Mouse (Mus musculus) kidney, adult 2 months (tissue): ENCODE measurements around the gene Pde1a.

ENCODE experiments used
- CTCF ChIP-seq: fragments of 200-500 bp; conservative IDR thresholded peaks from 2 replicates; pipeline ENCODE4 v1.5.1; 2011; ENCODE audit warnings: low read depth, mild to moderate bottlenecking, control low read depth, low read length, moderate library complexity, mixed read lengths; ENCODE audit not compliant: insufficient read depth, insufficient read length
- POLR2A ChIP-seq: fragments of 200-500 bp; IDR thresholded peaks from one replicate; pipeline ENCODE4 v1.6.1; 2011; ENCODE audit warnings: low read depth, low read length, control low read depth

DNA sequence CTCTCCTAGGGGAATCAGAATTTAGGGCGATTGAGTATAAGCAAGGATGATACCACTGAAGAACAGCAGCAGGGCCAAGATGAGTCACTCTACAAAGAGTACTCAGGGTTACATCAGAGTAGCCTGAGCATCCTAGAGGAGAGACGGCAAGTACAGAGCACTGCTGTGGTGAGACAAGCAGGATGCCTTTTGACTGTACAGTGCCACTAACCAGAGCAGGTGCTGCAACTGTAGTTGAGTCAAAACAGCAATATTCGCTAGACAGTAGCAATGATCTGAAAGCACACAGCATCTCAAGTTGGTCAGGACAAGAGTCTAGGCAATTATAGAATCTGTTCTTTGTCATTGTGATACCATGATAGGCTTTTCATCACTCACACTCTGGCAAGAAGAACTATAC is 115.1 kb downstream of the Pde1a start:
- no peak for TF ChIP-seq POLR2A
- TF ChIP-seq CTCF = no peak
